Mouse (Mus musculus) activated CD4-positive, CD25-positive, alpha-beta regulatory T cell, adult 9 weeks (primary cell): ENCODE measurements around the gene Zkscan16. TPM values are rescaled to one million over a fixed set of nuclear protein-coding genes. Genes with fewer than 3 reads are reported as not detected.

Experiments used
- polyA plus RNA-seq: library from polyadenylated mRNA; unstranded; fragments of 100-300 nt; shearing (Covaris generic); gene quantifications from one replicate; pipeline ENCODE4 v1.2.1, GENCODE M21; 2017

The Zkscan16 gene
- polyA plus RNA-seq: not detected

GRCm38 (mm10) chr4:58943420-58944205 is at the start of gene Zkscan16:
Gene Zkscan16 (plus strand): TSS chr4:58943628.

GRCm38 (mm10) chr4:58912629-58913335 is 30.6 kb upstream of the Zkscan16 start, which contains the start of gene Ecpas:
Gene Ecpas (minus strand): TSS chr4:58912749.

DNA sequence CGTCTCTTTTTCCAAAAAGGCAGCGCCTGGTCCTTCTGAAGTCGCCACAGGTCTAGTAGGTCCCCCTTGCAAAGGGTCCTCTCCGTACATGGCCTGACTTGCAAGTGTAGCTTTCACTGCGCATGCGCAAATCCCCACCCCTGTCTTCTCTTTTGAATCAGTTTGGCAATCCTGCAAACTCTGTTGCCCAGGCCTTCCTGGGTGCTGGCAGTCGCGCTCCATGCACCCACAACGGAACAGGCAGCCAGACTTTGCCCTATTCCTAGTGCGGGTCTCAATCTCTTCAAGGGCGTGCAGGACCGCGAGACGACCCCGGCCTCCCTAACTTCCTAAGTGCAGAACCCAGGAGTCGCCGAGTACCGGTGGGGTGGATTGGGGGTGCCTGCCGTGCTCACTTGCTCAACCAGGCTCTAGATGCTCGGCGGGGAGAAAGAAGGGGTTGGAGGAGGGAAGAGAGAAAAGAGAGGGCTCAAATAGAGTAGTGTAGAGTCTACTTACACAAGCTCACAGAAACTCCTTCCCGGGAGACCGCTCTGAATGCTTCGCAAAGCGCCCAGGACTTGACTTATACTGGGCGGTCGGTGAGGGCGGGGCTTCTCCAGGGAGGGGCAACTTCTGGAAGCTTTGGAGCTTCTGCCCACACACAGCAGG is 43.2 kb downstream of the Zkscan16 start, which contains the start of gene Ptgr1:
TSS of gene Ptgr1 (minus strand) at position 580 of the 651 bp plus-strand sequence.

GRCm38 (mm10) chr4:58994762-58995161 is 51.3 kb downstream of the Zkscan16 start, which contains the start of gene Dnajc25:
Gene Dnajc25 (plus strand): TSS chr4:58995062.

GRCm38 (mm10) chr4:59002948-59003805 is 59.7 kb downstream of the Zkscan16 start, which contains the start of gene Gm20503:
Gene Gm20503 (plus strand): TSS chr4:59003210.

Other genes with a start within 250 kb of the Zkscan16 start
- not detected for gene Olfr267, start 155.9 kb upstream of the Zkscan16 start, polyA plus RNA-seq
- 36.8 TPM for gene Ecpas, start 30.9 kb upstream of the Zkscan16 start, polyA plus RNA-seq
- 0.39 TPM for gene Ptgr1, start 43.5 kb downstream of the Zkscan16 start, polyA plus RNA-seq
- 0.38 TPM for gene Dnajc25, start 51.4 kb downstream of the Zkscan16 start, polyA plus RNA-seq
- gene Gm20503, start 59.6 kb downstream of the Zkscan16 start, polyA plus RNA-seq: not detected
- 143 TPM for gene Gng10, start 91.5 kb downstream of the Zkscan16 start, polyA plus RNA-seq
- not detected for gene AI481877, start 195.4 kb downstream of the Zkscan16 start, polyA plus RNA-seq
- gene Ugcg, start 245.6 kb downstream of the Zkscan16 start, polyA plus RNA-seq: 14.6 TPM